Mouse (Mus musculus) MEL (cell line): ENCODE data around the gene Ndc1.
A peak's percentile ranks its signal among the peaks of the same experiment; 100 is the strongest.

ENCODE experiments used
- CTCF ChIP-seq, 3 experiments: IDR thresholded peaks in 2 of 3; conservative IDR thresholded peaks in 1 of 3; 2 replicates each; pipeline ENCODE4 v1.5.1; 2011 to 2012; ENCODE audit warnings: low read length in 3 of 3, low read depth in 2 of 3, mild to moderate bottlenecking in 2 of 3, improper control_type of control experiment in 1 of 3, inconsistent platforms in 1 of 3, mixed read lengths in 1 of 3, moderate library complexity in 1 of 3; ENCODE audit not compliant: control insufficient read depth in 1 of 3, insufficient read depth in 1 of 3, poor library complexity in 1 of 3, severe bottlenecking in 1 of 3
- EP300 ChIP-seq, 2 experiments: IDR thresholded peaks; 2 replicates each; pipeline ENCODE4 v1.6.1; 2011; ENCODE audit warnings: improper control_type of control experiment in 2 of 2, low read length in 2 of 2, low read depth in 1 of 2, mild to moderate bottlenecking in 1 of 2
- GATA1 ChIP-seq: IDR thresholded peaks from 2 replicates; pipeline ENCODE4 v1.6.1; 2011; ENCODE audit warnings: low read depth, low read length, improper control_type of control experiment
- MAX ChIP-seq: IDR thresholded peaks from 2 replicates; pipeline ENCODE4 v1.6.1; 2011; ENCODE audit warnings: low read length, improper control_type of control experiment
- MYC ChIP-seq: IDR thresholded peaks from 2 replicates; pipeline ENCODE4 v1.6.1; 2011; ENCODE audit warnings: low read depth, mild to moderate bottlenecking, low read length, improper control_type of control experiment, moderate library complexity
- NELFE ChIP-seq: IDR thresholded peaks from 2 replicates; pipeline ENCODE4 v1.6.1; 2011; ENCODE audit warnings: low read depth, low read length, improper control_type of control experiment
- POLR2A ChIP-seq, 2 experiments: IDR thresholded peaks; 2 replicates each; pipeline ENCODE4 v1.6.1; 2011 to 2012; ENCODE audit warnings: low read length in 2 of 2, mild to moderate bottlenecking in 2 of 2, control low read depth in 1 of 2, improper control_type of control experiment in 1 of 2, low read depth in 1 of 2, moderate library complexity in 1 of 2; ENCODE audit not compliant: control insufficient read depth in 1 of 2, insufficient read depth in 1 of 2, poor library complexity in 1 of 2
- RCOR1 ChIP-seq: IDR thresholded peaks from 2 replicates; pipeline ENCODE4 v1.6.1; 2012; ENCODE audit warnings: low read depth, mild to moderate bottlenecking, inconsistent platforms, low read length, improper control_type of control experiment
- TBP ChIP-seq: IDR thresholded peaks from 2 replicates; pipeline ENCODE4 v1.8.0; 2011; ENCODE audit warnings: low read depth, low read length, improper control_type of control experiment
- TCF12 ChIP-seq: IDR thresholded peaks from 2 replicates; pipeline ENCODE4 v1.6.1; 2014; ENCODE audit warnings: low read depth, mild to moderate bottlenecking, inconsistent platforms, low read length, improper control_type of control experiment, moderate library complexity
- ZKSCAN1 ChIP-seq: IDR thresholded peaks from 2 replicates; pipeline ENCODE4 v1.6.1; 2012; ENCODE audit warnings: low read depth, mild to moderate bottlenecking, inconsistent platforms, low read length, improper control_type of control experiment, moderate library complexity
- ZMIZ1 ChIP-seq: IDR thresholded peaks from 2 replicates; pipeline ENCODE4 v1.6.1; 2012; ENCODE audit warnings: low read depth, mild to moderate bottlenecking, inconsistent platforms, low read length, improper control_type of control experiment, moderate library complexity
- ZNF384 ChIP-seq: IDR thresholded peaks from 2 replicates; pipeline ENCODE4 v1.6.1; 2012; ENCODE audit warnings: low read depth, mild to moderate bottlenecking, inconsistent platforms, low read length, improper control_type of control experiment

DNA sequence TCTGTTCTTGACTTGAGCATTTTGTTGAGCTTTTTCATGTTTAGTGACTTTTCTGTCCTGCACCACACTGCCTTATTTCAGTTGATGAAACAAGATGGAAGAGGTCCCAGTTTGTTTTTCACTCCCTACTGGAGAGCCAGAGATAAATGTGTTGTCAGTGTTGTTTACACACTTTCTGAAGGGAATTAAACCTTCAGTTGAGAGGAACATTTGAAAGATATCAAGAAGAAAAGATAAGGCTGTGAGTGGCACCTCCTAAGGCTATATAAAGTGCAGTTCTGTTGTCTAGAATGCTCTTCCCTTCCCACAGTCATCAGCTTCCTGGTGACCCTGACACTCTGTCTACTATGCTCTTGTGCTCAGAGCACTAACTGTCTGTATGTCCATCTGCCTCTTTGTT is 16.2 kb upstream of the Ndc1 start:
- TF ChIP-seq POLR2A (IDR thresholded peaks at IDR 0.05; ENCODE audit: control insufficient read depth in 1 of 2, insufficient read depth in 1 of 2, low read depth in 1 of 2, low read length in 2 of 2, poor library complexity in 1 of 2) (no peak), NELFE (no peak), CTCF (IDR thresholded peaks at IDR 0.05 in 2 of 3, conservative IDR thresholded peaks at IDR 0.05 in 1 of 3; ENCODE audit: control insufficient read depth in 1 of 3, insufficient read depth in 1 of 3, low read depth in 2 of 3, low read length in 3 of 3, poor library complexity in 1 of 3, severe bottlenecking in 1 of 3) (no peak), TBP (no peak), MYC (no peak), GATA1 (peak; percentile 56), EP300 (IDR thresholded peaks at IDR 0.05; ENCODE audit: low read depth in 1 of 2, low read length in 2 of 2) (peak; percentile 29 to 54; a peak in 2 of 4 replicates), RCOR1 (no peak), ZNF384 (no peak), ZKSCAN1 (no peak), TCF12 (0 out of 2 replicates have a peak, but pooled peaks have one; percentile 12), MAX (no peak), ZMIZ1 (no peak)
